Mouse (Mus musculus): Measurements from ENCODE around the gene Timeless. TPM values are rescaled to one million over a fixed set of nuclear protein-coding genes. Genes with fewer than 3 reads are reported as not detected.
A peak's percentile ranks its signal among the peaks of the same experiment; 100 is the strongest.
"Not testable (repeated sequence)": the region's sequence is repeated elsewhere in the genome, so short reads cannot be mapped to it uniquely, and the experiment has no call there.

Timeless gene
- polyA plus RNA-seq, 1 experiment from 2014 or later: 35.0 TPM

DNA sequence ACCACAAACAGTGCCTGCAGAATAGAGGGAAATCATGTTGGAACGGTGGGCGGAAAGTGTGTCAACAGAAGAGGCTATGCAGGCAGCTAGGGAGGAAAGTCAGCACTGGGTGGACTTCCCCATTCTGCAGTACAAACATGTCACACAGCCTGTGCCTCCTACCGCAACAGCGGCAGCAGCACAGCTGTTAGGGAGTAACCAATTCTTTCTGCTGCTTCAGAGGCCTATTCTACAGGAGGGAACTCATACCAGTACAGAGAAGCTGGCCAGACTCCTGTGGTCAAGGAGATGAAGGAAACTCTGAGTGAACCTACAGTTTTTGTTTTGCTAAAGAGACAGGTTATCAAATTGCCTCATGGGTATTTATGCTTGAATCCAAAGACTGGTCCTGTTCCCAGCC, 27.1 kb downstream of the Timeless start:
- H3K27me3 ChIP-seq (ENCODE audit: control insufficient read depth, insufficient read depth, low read length): no peaks in the 10 kb centered on the region
- ATAC-seq (ENCODE audit: insufficient read depth, low FRiP score): no peak

GRCm38 (mm10) chr10:128259946-128260345, 28.1 kb downstream of the Timeless start:
- no peaks in the 10 kb centered on the region for H3K36me3 ChIP-seq (ENCODE audit: control insufficient read depth, insufficient read depth, low read length)
- H3K27me3 ChIP-seq (ENCODE audit: control insufficient read depth, insufficient read depth, low read length): no peaks in the 10 kb centered on the region
- WGBS: 85% methylated on average over 5 of the region's 5 CpGs
- H3K4me2 ChIP-seq (ENCODE audit: low read depth, low read length): no peak overlapping the region
- no peaks in the 10 kb centered on the region for H3K9me3 ChIP-seq (replicated peaks; ENCODE audit: control insufficient read depth, low read length)
- H3K4me3 ChIP-seq (replicated peaks; ENCODE audit: low read length): no peak overlapping the region
- no peaks in the 10 kb centered on the region for H3K4me1 ChIP-seq (ENCODE audit: control insufficient read depth, insufficient read depth, low read length)
- ATAC-seq (ENCODE audit: insufficient read depth, low FRiP score): no peak
- no peak overlapping the region for H3K27ac ChIP-seq (ENCODE audit: low read length)
- H3K9ac ChIP-seq (ENCODE audit: low read length): no peak overlapping the region

More for the DNA sequence above, 27.1 kb downstream of the Timeless start:
- Histone ChIP-seq H3K9ac (ENCODE audit: low read length) (no peak overlapping the region), H3K27ac (ENCODE audit: low read length) (no peak overlapping the region), H3K4me3 (replicated peaks; ENCODE audit: low read length) (no peak overlapping the region), H3K36me3 (ENCODE audit: control insufficient read depth, insufficient read depth, low read length) (no peaks in the 10 kb centered on the region), H3K4me2 (ENCODE audit: low read depth, low read length) (no peak overlapping the region), H3K9me3 (replicated peaks; ENCODE audit: control insufficient read depth, low read length) (no peaks in the 10 kb centered on the region), H3K4me1 (ENCODE audit: control insufficient read depth, insufficient read depth, low read length) (no peaks in the 10 kb centered on the region)
- WGBS: 63% methylated on average over 4 of the region's 4 CpGs

DNA sequence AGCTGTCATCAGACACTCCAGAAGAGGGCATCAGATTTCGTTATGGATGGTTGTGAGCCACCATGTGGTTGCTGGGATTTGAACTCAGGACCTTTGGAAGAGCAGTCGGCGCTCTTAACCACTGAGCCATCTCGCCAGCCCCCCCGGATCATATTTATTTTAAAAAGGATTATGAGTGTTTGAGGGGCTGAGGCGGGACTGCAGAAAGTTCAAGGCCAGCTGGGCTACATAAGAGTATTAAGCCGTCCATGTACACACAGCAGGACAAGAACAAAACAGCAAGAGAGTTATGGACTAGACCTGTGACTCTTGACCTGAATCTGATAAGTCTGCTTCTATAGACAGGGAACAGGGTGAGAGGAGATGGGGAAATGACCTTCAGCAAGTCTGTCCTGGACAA, 28.5 kb downstream of the Timeless start:
- H3K9ac ChIP-seq (ENCODE audit: low read length); H3K36me3 ChIP-seq (ENCODE audit: control insufficient read depth, insufficient read depth, low read length); H3K4me1 ChIP-seq (ENCODE audit: control insufficient read depth, insufficient read depth, low read length); H3K9me3 ChIP-seq (replicated peaks; ENCODE audit: control insufficient read depth, low read length); H3K27me3 ChIP-seq (ENCODE audit: control insufficient read depth, insufficient read depth, low read length); H3K4me3 ChIP-seq (replicated peaks; ENCODE audit: low read length); ATAC-seq (ENCODE audit: insufficient read depth, low FRiP score); H3K27ac ChIP-seq (ENCODE audit: low read length); H3K4me2 ChIP-seq (ENCODE audit: low read depth, low read length): not testable (repeated sequence)
- WGBS: 60% methylated on average over 7 of the region's 7 CpGs

GRCm38 (mm10) chr10:128262300-128262699, 30.4 kb downstream of the Timeless start:
- no peak for ATAC-seq (ENCODE audit: insufficient read depth, low FRiP score)
- Histone ChIP-seq H3K4me3 (replicated peaks; ENCODE audit: low read length) (no peak overlapping the region), H3K27me3 (ENCODE audit: control insufficient read depth, insufficient read depth, low read length) (no peaks in the 10 kb centered on the region), H3K27ac (ENCODE audit: low read length) (no peak overlapping the region), H3K4me1 (ENCODE audit: control insufficient read depth, insufficient read depth, low read length) (no peaks in the 10 kb centered on the region), H3K9ac (ENCODE audit: low read length) (no peak overlapping the region), H3K36me3 (ENCODE audit: control insufficient read depth, insufficient read depth, low read length) (no peaks in the 10 kb centered on the region), H3K9me3 (replicated peaks; ENCODE audit: control insufficient read depth, low read length) (no peaks in the 10 kb centered on the region), H3K4me2 (ENCODE audit: low read depth, low read length) (no peak overlapping the region)
- 77% methylated on average over 22 of the region's 22 CpGs for WGBS

DNA sequence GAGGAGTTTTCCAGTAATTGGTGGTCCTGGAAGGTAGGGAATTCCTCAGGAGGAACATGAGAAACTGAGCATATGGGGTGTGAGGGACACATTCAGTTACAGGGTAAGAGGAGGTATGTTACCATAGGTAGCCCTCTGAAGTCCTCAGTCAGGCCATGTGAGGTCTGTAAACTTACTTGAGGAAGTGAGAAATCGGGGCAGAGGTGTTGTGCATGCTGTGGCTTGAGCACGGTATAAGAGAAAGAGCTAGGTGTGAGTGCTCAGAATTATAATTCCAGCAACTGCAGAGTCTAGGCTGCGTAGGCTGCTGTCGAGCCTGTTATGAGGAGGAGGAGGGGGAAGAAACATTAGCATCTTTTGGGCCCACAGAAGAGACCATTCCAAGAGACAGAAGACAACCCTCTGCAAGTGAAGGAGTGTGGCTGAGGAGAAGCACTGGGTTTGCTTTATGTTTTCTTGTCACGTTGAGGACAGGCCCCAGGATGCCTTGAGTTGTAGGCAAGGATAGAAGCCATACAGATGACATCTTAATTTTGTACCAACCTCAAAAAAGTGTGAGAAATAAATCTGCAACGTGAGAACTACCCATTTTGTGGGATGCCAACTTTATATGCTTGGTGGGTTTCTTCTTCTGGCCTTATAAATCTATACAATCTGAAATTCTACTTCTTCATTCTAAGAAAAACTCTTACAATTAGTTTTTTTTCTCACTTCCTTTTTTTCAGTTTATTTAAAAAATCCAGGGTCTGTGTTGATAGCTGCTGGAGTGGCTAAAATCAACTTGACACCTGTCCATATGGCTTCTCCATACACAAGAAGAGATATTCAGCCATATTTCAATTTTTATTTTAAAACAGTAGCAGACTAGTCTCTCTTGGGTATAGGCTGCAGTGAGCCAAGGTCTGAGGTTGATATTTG, 31.8 kb downstream of the Timeless start:
- 73% methylated on average over 6 of the region's 6 CpGs for WGBS
- no peaks in the 10 kb centered on the region for H3K4me1 ChIP-seq (ENCODE audit: control insufficient read depth, insufficient read depth, low read length)
- ATAC-seq (ENCODE audit: insufficient read depth, low FRiP score): no peak

DNA sequence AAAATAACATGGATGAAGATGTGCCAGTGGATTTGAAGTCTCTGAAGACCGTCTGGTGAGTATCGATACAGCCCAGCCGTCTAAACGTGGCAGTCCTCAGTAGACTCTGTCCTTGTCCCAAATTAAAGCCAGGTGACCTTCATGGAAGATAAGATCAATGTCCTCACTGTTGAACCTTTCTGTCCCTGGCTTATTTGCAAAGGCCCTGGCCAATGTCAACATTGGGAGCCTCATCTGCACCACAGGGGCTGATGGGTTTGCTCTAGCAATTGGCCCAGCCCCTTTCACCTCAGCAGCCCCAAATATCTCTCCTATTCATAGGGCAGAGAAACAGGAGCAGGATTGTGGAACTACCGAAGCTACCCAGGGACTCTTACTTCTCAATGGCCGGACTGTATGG, 36.5 kb downstream of the Timeless start, which contains the start of gene Apof:
Apof (plus strand) TSS at position 301 of the 400 bp plus-strand sequence.
- H3K4me3 ChIP-seq (replicated peaks; ENCODE audit: low read length): no peak within 1 kb of the TSS
- no peaks in the 10 kb centered on the region for H3K27me3 ChIP-seq (ENCODE audit: control insufficient read depth, insufficient read depth, low read length)
- no peak within 1 kb of the TSS; the same call in 1 of the 2 replicates for H3K9ac ChIP-seq (ENCODE audit: low read length)
- no peak within 1 kb of the TSS for H3K27ac ChIP-seq (ENCODE audit: low read length)
- no peak for ATAC-seq (ENCODE audit: insufficient read depth, low FRiP score)
- 69% methylated on average over 6 of the region's 6 CpGs for WGBS
- H3K4me2 ChIP-seq (ENCODE audit: low read depth, low read length): no peak within 1 kb of the TSS
- H3K36me3 ChIP-seq (ENCODE audit: control insufficient read depth, insufficient read depth, low read length): no peaks in the 10 kb centered on the region
- no peaks in the 10 kb centered on the region for H3K4me1 ChIP-seq (ENCODE audit: control insufficient read depth, insufficient read depth, low read length)
- H3K9me3 ChIP-seq (replicated peaks; ENCODE audit: control insufficient read depth, low read length): no peaks in the 10 kb centered on the region

More for the DNA sequence above, 31.8 kb downstream of the Timeless start:
- Histone ChIP-seq H3K4me3 (replicated peaks; ENCODE audit: low read length) (no peak overlapping the region), H3K9me3 (replicated peaks; ENCODE audit: control insufficient read depth, low read length) (no peaks in the 10 kb centered on the region), H3K4me2 (ENCODE audit: low read depth, low read length) (no peak overlapping the region), H3K9ac (ENCODE audit: low read length) (no peak overlapping the region), H3K27ac (ENCODE audit: low read length) (no peak overlapping the region), H3K27me3 (ENCODE audit: control insufficient read depth, insufficient read depth, low read length) (no peaks in the 10 kb centered on the region), H3K36me3 (ENCODE audit: control insufficient read depth, insufficient read depth, low read length) (no peaks in the 10 kb centered on the region)

DNA sequence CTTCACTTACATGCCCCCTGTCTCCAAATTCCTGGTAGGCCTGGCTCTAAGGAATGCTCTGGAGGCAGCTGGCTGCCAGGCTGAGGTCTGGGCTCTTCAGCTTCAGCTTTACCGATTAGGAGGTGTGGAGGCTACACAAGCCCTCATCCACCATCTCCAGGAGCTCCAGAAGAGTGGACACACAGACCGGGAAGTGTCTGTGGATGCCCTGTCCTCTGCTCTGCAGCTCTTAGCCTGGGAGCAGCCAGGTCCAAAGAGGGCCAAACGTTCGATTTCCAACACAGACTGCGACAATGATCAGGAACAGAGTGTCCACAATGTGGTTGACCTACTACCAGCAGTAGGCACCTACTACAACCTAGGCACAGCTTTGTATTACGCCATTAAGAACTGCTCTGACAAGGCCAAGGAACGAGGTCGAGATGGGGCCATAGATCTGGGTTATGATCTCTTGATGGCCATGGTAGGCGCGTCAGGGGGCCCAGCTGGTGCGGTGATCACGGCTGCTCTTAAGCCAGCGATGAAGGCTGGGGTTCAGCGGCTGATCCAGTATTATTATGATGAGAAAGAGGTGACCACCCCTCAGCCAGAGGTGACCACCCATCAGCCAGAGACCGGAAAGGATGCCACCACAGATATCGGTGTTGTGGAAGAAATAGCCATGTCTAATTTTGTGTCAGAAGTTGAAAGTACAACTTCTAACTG, 37.5 kb downstream of the Timeless start:
- Histone ChIP-seq H3K27ac (ENCODE audit: low read length) (no peak overlapping the region), H3K9ac (ENCODE audit: low read length) (no peak overlapping the region; the same call in 1 of the 2 replicates), H3K36me3 (ENCODE audit: control insufficient read depth, insufficient read depth, low read length) (no peaks in the 10 kb centered on the region), H3K4me3 (replicated peaks; ENCODE audit: low read length) (no peak overlapping the region), H3K9me3 (replicated peaks; ENCODE audit: control insufficient read depth, low read length) (no peaks in the 10 kb centered on the region), H3K27me3 (ENCODE audit: control insufficient read depth, insufficient read depth, low read length) (no peaks in the 10 kb centered on the region), H3K4me1 (ENCODE audit: control insufficient read depth, insufficient read depth, low read length) (no peaks in the 10 kb centered on the region), H3K4me2 (ENCODE audit: low read depth, low read length) (peak overlapping the region; percentile 79; the same call in 1 of the 2 replicates)
- WGBS: 88% methylated on average over 16 of the region's 16 CpGs
- no peak for ATAC-seq (ENCODE audit: insufficient read depth, low FRiP score)

DNA sequence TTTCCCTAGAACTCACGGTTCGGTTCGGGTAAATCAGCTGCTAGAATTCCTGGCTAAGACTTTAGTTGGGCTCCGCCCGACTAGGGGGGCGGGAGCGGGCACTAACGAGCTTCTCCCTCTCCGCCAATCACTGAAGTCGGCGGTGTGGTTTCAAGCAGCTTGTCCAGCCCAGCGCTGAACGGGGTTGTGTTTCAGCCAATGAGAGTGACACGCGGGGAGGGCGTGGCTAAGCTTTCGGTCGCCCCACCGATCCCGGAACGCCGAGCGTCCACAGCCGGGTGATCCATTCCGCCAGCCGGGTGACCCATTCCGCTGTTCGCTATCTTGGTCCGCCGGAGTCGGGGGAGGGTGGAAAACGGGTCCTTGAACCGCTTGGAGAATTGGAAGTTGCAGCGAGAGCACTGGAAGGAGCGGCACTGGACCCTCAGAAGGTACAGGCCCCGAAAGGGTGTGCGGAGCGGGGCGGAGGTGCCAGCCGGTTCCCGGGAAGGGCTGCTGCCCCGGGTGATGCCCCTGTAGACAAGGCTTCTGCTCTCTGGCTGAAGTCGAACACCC, 38.5 kb downstream of the Timeless start, which contains the start of gene Stat2:
Stat2 (plus strand) TSS at position 273 of the 555 bp plus-strand sequence.
- under 1% methylated on average over 43 of the region's 43 CpGs for WGBS
- no peaks in the 10 kb centered on the region for H3K27me3 ChIP-seq (ENCODE audit: control insufficient read depth, insufficient read depth, low read length)
- no peaks in the 10 kb centered on the region for H3K36me3 ChIP-seq (ENCODE audit: control insufficient read depth, insufficient read depth, low read length)
- peak within 1 kb of the TSS; percentile 66 for H3K27ac ChIP-seq (ENCODE audit: low read length)
- peak within 1 kb of the TSS; percentile 89 for H3K9ac ChIP-seq (ENCODE audit: low read length)
- H3K4me3 ChIP-seq (replicated peaks; ENCODE audit: low read length): peak within 1 kb of the TSS; percentile 95
- peak; percentile 99 for ATAC-seq (ENCODE audit: insufficient read depth, low FRiP score)
- no peaks in the 10 kb centered on the region for H3K4me1 ChIP-seq (ENCODE audit: control insufficient read depth, insufficient read depth, low read length)
- peak within 1 kb of the TSS; percentile 79 for H3K4me2 ChIP-seq (ENCODE audit: low read depth, low read length)
- no peaks in the 10 kb centered on the region for H3K9me3 ChIP-seq (replicated peaks; ENCODE audit: control insufficient read depth, low read length)

Data from stomach, embryonic 16.5 days (tissue).